Mouse (Mus musculus): ENCODE data around the gene Cnn3. TPM values are rescaled to one million over a fixed set of nuclear protein-coding genes. Genes with fewer than 3 reads are reported as not detected.
A peak's percentile ranks its signal among the peaks of the same experiment; 100 is the strongest.

The Cnn3 gene
- 427 and 481 TPM in 2 replicates for polyA plus RNA-seq (2012; rRNA removed)

GRCm38 (mm10) chr3:121425861-121426620 lies at the start of gene Cnn3:
Cnn3 (plus strand) TSS chr3:121426497.
- DNase-seq (ENCODE audit: low spot score) = peak; percentile 88

GRCm38 (mm10) chr3:121378708-121379612 lies 47.3 kb upstream of the Cnn3 start:
- no peak for DNase-seq (ENCODE audit: low spot score)

GRCm38 (mm10) chr3:121379699-121380098 lies 46.6 kb upstream of the Cnn3 start:
- DNase-seq (ENCODE audit: low spot score) = no peak

GRCm38 (mm10) chr3:121387471-121388009 lies 38.8 kb upstream of the Cnn3 start:
- no peak for DNase-seq (ENCODE audit: low spot score)

DNA sequence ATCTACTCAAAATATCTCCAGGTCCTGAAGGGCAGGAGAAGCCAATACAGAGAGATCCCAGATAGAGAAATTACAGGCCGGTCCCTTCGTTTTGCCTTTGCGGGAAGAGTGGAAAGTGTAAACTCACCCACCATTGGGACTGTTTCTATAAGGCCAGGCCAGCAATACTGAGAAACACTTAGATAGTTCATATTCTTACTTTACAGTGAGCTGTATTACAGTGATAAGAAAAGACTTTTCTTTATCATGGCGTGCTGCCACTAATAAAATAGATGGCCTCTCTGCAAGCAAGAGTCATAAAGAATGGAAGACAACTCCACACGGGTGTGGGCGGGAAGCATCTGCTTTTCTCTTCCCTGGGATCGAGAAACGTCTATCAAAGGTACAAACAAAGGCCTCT lies 36.9 kb upstream of the Cnn3 start:
- no peak for DNase-seq (ENCODE audit: low spot score)

GRCm38 (mm10) chr3:121389860-121390530 lies 36.3 kb upstream of the Cnn3 start:
- DNase-seq (ENCODE audit: low spot score) = no peak

GRCm38 (mm10) chr3:121390724-121391123 lies 35.6 kb upstream of the Cnn3 start:
- DNase-seq (ENCODE audit: low spot score) = no peak

GRCm38 (mm10) chr3:121395588-121396295 lies 30.6 kb upstream of the Cnn3 start:
- no peak for DNase-seq (ENCODE audit: low spot score)

GRCm38 (mm10) chr3:121396561-121396960 lies 29.7 kb upstream of the Cnn3 start:
- DNase-seq (ENCODE audit: low spot score) = no peak

- DNase-seq (ENCODE audit: low spot score) = no peak
These were observed 29.3 kb upstream of the Cnn3 start for GRCm38 (mm10) chr3:121397007-121397406.

- no peak for DNase-seq (ENCODE audit: low spot score)
These were observed 24.9 kb upstream of the Cnn3 start for GRCm38 (mm10) chr3:121401384-121401783.

GRCm38 (mm10) chr3:121402096-121402495 lies 24.2 kb upstream of the Cnn3 start:
- no peak for DNase-seq (ENCODE audit: low spot score)

DNA sequence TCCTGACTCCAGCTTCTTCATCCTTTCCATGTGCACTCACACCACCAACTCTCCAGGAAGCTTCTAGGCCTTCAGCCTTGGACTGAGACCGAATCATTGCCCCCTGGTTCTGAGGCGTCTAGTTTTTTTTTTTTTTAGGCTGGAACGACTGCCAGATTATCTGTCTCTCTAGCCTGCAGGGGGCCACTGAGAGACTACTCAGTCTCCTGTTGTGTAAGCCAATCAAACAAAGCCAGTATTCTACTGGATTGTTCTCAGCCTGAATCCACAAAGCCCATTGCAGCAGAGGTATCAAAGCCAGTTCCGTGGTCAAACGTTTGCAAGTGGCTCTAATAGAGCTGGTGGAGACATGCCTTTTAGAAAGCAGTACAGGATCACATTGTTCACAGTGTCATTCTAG lies 22.8 kb upstream of the Cnn3 start:
- DNase-seq (ENCODE audit: low spot score) = no peak

DNA sequence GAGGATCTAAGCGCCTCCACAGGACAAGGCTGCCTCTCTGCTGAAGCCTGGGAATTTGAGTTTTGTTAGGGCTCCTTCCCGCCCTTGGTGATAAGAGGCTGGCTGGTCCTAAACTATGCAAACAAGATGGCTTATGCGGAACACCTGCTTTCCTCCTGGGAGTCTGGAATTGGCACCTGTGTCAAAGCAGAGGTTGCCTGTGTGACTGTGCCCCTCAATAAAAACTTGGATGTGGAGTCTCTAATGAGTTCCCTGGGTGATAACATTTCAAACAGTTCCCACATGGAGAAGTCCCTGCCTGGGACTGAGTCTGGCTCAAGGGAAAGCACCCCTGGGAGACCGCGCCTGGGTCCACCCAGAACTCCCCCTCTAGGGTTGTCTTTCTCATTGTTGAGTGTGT lies 21.2 kb upstream of the Cnn3 start:
- no peak for DNase-seq (ENCODE audit: low spot score)

DNA sequence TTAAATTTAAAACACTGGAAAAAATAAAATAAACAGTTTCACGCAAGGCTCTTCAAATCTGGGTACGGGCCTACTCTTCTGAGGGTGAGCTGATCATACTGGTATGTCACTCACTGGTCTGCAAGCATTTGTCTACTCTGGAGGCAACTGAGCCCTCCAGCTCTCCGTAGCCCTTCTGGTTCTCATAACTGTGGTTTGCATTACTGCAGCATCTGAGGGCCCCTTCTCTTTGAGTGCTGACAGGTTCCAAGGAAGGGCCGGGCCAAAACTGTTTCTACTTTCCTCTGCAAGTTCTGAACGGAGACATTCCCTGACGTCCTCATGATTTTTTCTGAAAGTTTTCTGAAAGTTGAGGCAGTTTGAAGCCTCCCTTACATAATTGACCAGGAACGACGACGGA lies 18.9 kb upstream of the Cnn3 start:
- DNase-seq (ENCODE audit: low spot score) = no peak

GRCm38 (mm10) chr3:121408386-121408785 lies 17.9 kb upstream of the Cnn3 start:
- no peak for DNase-seq (ENCODE audit: low spot score)

DNA sequence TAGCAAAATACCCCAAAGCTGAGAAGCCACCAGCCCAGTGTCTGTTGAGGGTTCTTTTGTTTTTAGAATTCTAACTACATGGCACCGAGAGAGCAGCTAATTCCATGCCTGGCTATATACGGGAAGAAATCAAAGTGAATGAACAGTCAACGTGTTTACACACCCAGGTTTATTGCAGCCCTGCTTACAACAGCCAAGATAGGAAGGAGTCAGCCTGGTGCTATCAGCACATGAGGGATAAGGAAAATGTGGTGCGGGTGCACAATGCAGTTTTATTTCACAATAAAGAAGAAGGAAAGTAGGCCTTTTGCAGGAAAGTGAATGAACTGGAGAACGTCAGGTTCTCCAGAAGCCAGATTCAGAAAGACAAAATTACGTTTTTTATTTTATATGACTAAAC lies 14.8 kb upstream of the Cnn3 start:
- DNase-seq (ENCODE audit: low spot score) = no peak

GRCm38 (mm10) chr3:121416171-121417154 lies 9.8 kb upstream of the Cnn3 start:
- DNase-seq (ENCODE audit: low spot score) = no peak

DNA sequence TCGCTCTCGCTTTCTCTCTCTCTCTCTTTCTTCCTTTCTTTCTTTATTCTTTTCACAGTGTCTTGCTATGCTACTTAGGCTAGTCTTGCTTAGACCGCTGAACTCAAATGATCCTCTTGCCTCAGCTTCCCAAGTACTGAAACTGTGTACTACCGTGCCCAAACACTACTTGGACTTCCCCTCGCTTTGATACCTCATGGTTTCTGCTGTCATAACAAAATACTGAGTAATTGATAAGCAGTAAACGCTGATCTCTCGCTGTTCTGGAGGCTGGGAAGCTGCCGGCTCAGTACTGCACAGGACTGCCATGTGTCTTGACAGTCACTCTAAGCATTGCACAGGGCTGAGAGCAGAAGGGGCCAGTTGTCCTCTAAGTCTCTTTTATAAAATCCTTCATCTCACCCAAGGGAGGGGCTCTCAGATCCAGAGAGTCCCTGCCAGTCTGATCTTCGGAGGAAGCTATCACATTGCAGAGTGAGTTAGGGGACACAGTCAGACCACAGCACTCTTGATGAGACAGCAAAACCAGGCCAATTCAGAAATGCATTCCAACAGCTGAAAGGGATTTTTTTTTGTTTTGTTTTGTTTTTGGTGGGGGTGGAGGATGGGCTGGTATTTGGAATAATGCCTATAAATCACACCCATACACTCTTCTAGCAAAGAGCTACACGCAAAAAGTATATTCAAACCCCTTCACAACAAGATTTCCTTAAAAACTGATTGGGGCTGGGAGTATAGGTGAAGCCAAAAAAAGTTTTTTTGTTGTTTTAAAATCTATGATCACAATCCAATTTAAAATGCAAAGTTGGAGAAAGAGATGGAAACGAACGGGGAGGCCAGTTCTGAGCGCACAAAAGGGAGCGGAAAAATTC lies 8.7 kb upstream of the Cnn3 start:
- no peak for DNase-seq (ENCODE audit: low spot score)

Data from urinary bladder, adult 2 months (tissue).